Mouse (Mus musculus) kidney, adult 2 months (tissue): ENCODE measurements around the gene Ppp1r15b.

ENCODE experiments used
- CTCF ChIP-seq: fragments of 200-500 bp; conservative IDR thresholded peaks from 2 replicates; pipeline ENCODE4 v1.5.1; 2011; ENCODE audit warnings: low read depth, mild to moderate bottlenecking, control low read depth, low read length, moderate library complexity, mixed read lengths; ENCODE audit not compliant: insufficient read depth, insufficient read length
- POLR2A ChIP-seq: fragments of 200-500 bp; IDR thresholded peaks from one replicate; pipeline ENCODE4 v1.6.1; 2011; ENCODE audit warnings: low read depth, low read length, control low read depth

DNA sequence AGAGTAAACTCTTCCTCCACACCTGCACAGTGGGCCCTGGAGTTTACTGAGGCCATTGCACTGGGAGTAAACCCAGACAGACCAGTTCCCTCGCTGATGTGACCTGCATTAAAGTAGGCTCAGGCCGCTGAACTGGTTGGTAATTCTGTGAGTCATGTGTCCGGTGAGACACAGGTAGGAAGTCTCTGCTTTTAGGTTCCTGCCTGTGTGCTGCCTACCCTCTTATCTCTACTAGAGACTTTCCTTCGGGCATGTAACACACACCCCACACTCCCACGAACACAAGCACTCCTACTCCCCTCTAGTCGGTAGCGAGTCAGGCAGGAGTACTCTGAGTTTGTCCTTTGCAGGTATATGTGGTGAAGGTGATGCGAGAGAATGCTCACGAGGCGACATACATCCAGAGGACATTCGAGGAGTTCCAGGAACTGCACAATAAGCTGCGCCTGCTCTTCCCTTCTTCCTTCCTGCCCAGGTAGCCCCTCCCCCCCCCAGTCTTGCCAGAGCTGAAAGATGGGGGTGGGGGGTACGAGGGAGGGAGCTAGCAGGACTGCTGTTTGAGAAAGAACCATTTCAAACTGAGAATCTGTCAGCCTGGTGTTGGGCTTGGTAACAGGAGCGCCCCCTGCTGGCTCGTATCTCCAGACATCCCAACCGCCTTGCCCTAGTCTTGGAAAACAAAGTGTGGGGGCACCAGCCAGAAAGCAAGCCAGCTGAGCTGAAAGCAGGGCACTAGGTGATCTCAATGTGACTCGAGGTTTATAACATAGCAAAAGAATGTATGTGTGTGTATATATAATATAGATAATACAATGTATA is 29.8 kb upstream of the Ppp1r15b start:
- TF ChIP-seq CTCF (peak; percentile 82), POLR2A (no peak)
